Mouse (Mus musculus) liver, embryonic 14.5 days (tissue): ENCODE measurements around the gene Vamp3. TPM values are rescaled to one million over a fixed set of nuclear protein-coding genes. Genes with fewer than 3 reads are reported as not detected.
"Not testable (repeated sequence)": the region's sequence is repeated elsewhere in the genome, so short reads cannot be mapped to it uniquely, and the experiment has no call there.

Experiments used
- ATAC-seq: fragments of 200-750 bp; cut with Nextera tagmentation; 2 replicates; pipeline ENCODE4 v1.8.0; 2017; ENCODE audit warnings: moderate number of reproducible peaks, mild to moderate bottlenecking, moderate library complexity; ENCODE audit not compliant: insufficient read depth
- DNase-seq, 3 experiments: peaks; one replicate each; pipeline ENCODE4 v3.0.0-alpha.2; 2012 to 2013; ENCODE audit warnings: low read depth in 3 of 3, low spot score in 3 of 3
- H3K27ac ChIP-seq: fragments of 300-500 bp; sonication (generic); 2 replicates; pipeline ENCODE4 v1.5.1; 2014; ENCODE audit warnings: moderate library complexity, mild to moderate bottlenecking, control low read depth, inconsistent platforms
- H3K27me3 ChIP-seq: fragments of 300-500 bp; sonication (generic); 2 replicates; pipeline ENCODE4 v1.6.1; 2014; ENCODE audit warnings: mild to moderate bottlenecking, low read length, moderate library complexity; ENCODE audit not compliant: control insufficient read depth, insufficient read depth
- H3K36me3 ChIP-seq: fragments of 300-500 bp; sonication (generic); replicated peaks from 2 replicates; pipeline ENCODE4 v1.6.1; 2014; ENCODE audit warnings: low read depth; ENCODE audit not compliant: control insufficient read depth, insufficient read depth
- H3K4me1 ChIP-seq, 2 experiments: fragments of 200-500 bp in 1 of 2; fragments of 300-500 bp in 1 of 2; sonication (generic) in 1 of 2; replicated peaks; 2 replicates each; pipeline ENCODE4 v1.6.1; 2012 to 2014; ENCODE audit warnings: antibody characterized with exemption in 1 of 2, inconsistent platforms in 1 of 2, low read length in 1 of 2; ENCODE audit not compliant: control insufficient read depth in 2 of 2, insufficient read depth in 2 of 2
- H3K4me2 ChIP-seq: fragments of 300-500 bp; sonication (generic); 2 replicates; pipeline ENCODE4 v1.6.1; 2014; ENCODE audit warnings: low read depth, mild to moderate bottlenecking, control low read depth, moderate library complexity
- H3K4me3 ChIP-seq, 2 experiments: fragments of 200-500 bp in 1 of 2; fragments of 300-500 bp in 1 of 2; sonication (generic) in 1 of 2; 2 replicates each; pipeline ENCODE4 v1.5.1; 2012 to 2014; ENCODE audit warnings: low read depth in 2 of 2, low read length in 2 of 2, mild to moderate bottlenecking in 2 of 2, control low read depth in 1 of 2, inconsistent platforms in 1 of 2, moderate library complexity in 1 of 2; ENCODE audit not compliant: insufficient read depth in 1 of 2
- H3K9ac ChIP-seq: fragments of 300-500 bp; sonication (generic); replicated peaks from 2 replicates; pipeline ENCODE4 v1.6.1; 2014; ENCODE audit warnings: mild to moderate bottlenecking, control low read depth, moderate library complexity
- H3K9me3 ChIP-seq: fragments of 300-500 bp; sonication (generic); 2 replicates; pipeline ENCODE4 v1.6.1; 2016; ENCODE audit warnings: low read length, mixed read lengths; ENCODE audit not compliant: control insufficient read depth
- CTCF ChIP-seq: IDR thresholded peaks from 2 replicates; pipeline ENCODE4 v1.5.1; 2016; ENCODE audit warnings: antibody characterized with exemption, low read depth, control low read depth
- EP300 ChIP-seq: IDR thresholded peaks from 2 replicates; pipeline ENCODE4 v1.6.1; 2016; ENCODE audit warnings: antibody characterized with exemption, low read depth
- WGBS: fragments of 180-500 bp; shearing (Covaris S2); extraction: QIAGEN DNeasy Blood & Tissue Kit; methylation state at CpG from one replicate; pipeline ENCODE4 v1.1.7; 2014; ENCODE audit not compliant: insufficient replicate concordance; 5-methylcytosine and 5-hydroxymethylcytosine counted together
- polyA plus RNA-seq, 2 experiments: library from polyadenylated mRNA; depleted of rRNA in 1 of 2; stranded (reverse) in 1 of 2; unstranded in 1 of 2; fragments of >200 nt; fragmentation: Nextera tagmentation in 1 of 2; extraction: Ambion mirVana in 1 of 2; gene quantifications; 2 replicates each; pipeline versions ENCODE4 v1.2.1 to v1.2.3; 2012 to 2014

Gene Vamp3
- polyA plus RNA-seq, 2 experiments: 11.0 to 24.7 TPM

- WGBS: 17% methylated on average over 9 of the region's 9 CpGs
These were observed 33.6 kb downstream of the Vamp3 start for GRCm38 (mm10) chr4:151024152-151024551.

GRCm38 (mm10) chr4:151017356-151017755, 40.4 kb downstream of the Vamp3 start:
- WGBS: 69% methylated on average over 1 of the region's 1 CpGs
- H3K27me3 ChIP-seq, H3K4me2 ChIP-seq, H3K9me3 ChIP-seq, H3K27ac ChIP-seq, ATAC-seq, DNase-seq, H3K4me3 ChIP-seq, H3K36me3 ChIP-seq, H3K9ac ChIP-seq, H3K4me1 ChIP-seq: not testable (repeated sequence)

More at GRCm38 (mm10) chr4:151024152-151024551, 33.6 kb downstream of the Vamp3 start:
- peak; percentile 76 for ATAC-seq
- no peaks in the 10 kb centered on the region for H3K9me3 ChIP-seq
- H3K27ac ChIP-seq: no peak overlapping the region
- peaks cover 0 to 3% of the 10 kb centered on the region in 2 experiments; a peak in 1 of 4 replicates for H3K4me1 ChIP-seq
- no peak for DNase-seq
- H3K36me3 ChIP-seq: no peaks in the 10 kb centered on the region
- no peak overlapping the region for H3K9ac ChIP-seq
- peak overlapping the region; percentile 31 for H3K4me2 ChIP-seq
- H3K4me3 ChIP-seq: no peak overlapping the region
- TF ChIP-seq EP300 (peak; percentile 41), CTCF (no peak)
- no peaks in the 10 kb centered on the region for H3K27me3 ChIP-seq

GRCm38 (mm10) chr4:151015946-151016345, 41.8 kb downstream of the Vamp3 start:
- Histone ChIP-seq H3K36me3 (no peaks in the 10 kb centered on the region), H3K4me1 (no peaks in the 10 kb centered on the region), H3K9me3 (no peaks in the 10 kb centered on the region), H3K27ac (no peak overlapping the region), H3K4me2 (no peak overlapping the region), H3K4me3 (no peak overlapping the region), H3K9ac (no peak overlapping the region), H3K27me3 (no peaks in the 10 kb centered on the region)
- ATAC-seq (no peak), DNase-seq (no peak)
- TF ChIP-seq CTCF (no peak), EP300 (no peak)
- 86% methylated on average over 10 of the region's 10 CpGs for WGBS

GRCm38 (mm10) chr4:151010316-151010715, 47.4 kb downstream of the Vamp3 start:
- ATAC-seq (no peak), DNase-seq (no peak)
- H3K4me1 ChIP-seq: no peaks in the 10 kb centered on the region
- H3K9ac ChIP-seq: no peak overlapping the region
- H3K27me3 ChIP-seq: no peaks in the 10 kb centered on the region
- no peak overlapping the region for H3K4me2 ChIP-seq
- no peaks in the 10 kb centered on the region for H3K9me3 ChIP-seq
- no peaks in the 10 kb centered on the region for H3K36me3 ChIP-seq
- no peak overlapping the region for H3K27ac ChIP-seq
- H3K4me3 ChIP-seq: no peak overlapping the region
- TF ChIP-seq CTCF (no peak), EP300 (no peak)
- WGBS: 71% methylated on average over 7 of the region's 7 CpGs

- Histone ChIP-seq H3K4me1 (no peaks in the 10 kb centered on the region), H3K9ac (no peak overlapping the region), H3K36me3 (no peaks in the 10 kb centered on the region), H3K27me3 (no peaks in the 10 kb centered on the region), H3K4me3 (no peak overlapping the region), H3K27ac (no peak overlapping the region), H3K9me3 (no peaks in the 10 kb centered on the region), H3K4me2 (no peak overlapping the region)
- no peak for ATAC-seq
- TF ChIP-seq EP300 (no peak), CTCF (peak; percentile 83)
- peak in 1 of 3 experiments; percentile 11 for DNase-seq
- 45% methylated on average over 6 of the region's 6 CpGs for WGBS
These were observed 50.8 kb downstream of the Vamp3 start for GRCm38 (mm10) chr4:151006945-151007344.
